Mouse (Mus musculus) frontal cortex, adult (tissue): Measurements from ENCODE around the gene Gm49403.
"Not testable (repeated sequence)": the region's sequence is repeated elsewhere in the genome, so short reads cannot be mapped to it uniquely, and the experiment has no call there.

Experiments used
- ATAC-seq: cut with Nextera tagmentation; 2 replicates; pipeline ENCODE4 v1.9.2; 2017; ENCODE audit warnings: mild to moderate bottlenecking, moderate library complexity, mixed read lengths; ENCODE audit not compliant: low TSS enrichment

The Gm49403 gene

GRCm38 (mm10) chr19:8883616-8884015 lies at the start of gene Gm49403, which contains the start of gene Lbhd1:
Gene Gm49403 (plus strand): TSS chr19:8883930.
Gene Lbhd1 (plus strand): TSS chr19:8883732.
- no peak for ATAC-seq

GRCm38 (mm10) chr19:8836327-8836726 lies 47.4 kb upstream of the Gm49403 start:
- ATAC-seq, result not testable (repeated sequence)

GRCm38 (mm10) chr19:8837251-8837791 lies 46.4 kb upstream of the Gm49403 start, which contains the start of gene Bscl2:
Gene Bscl2 (plus strand): TSS chr19:8837467.
- peak; percentile 47 for ATAC-seq

GRCm38 (mm10) chr19:8838041-8838730 lies 45.5 kb upstream of the Gm49403 start:
- no peak for ATAC-seq

GRCm38 (mm10) chr19:8839103-8839907 lies 44.4 kb upstream of the Gm49403 start, which contains the start of gene Gng3:
Gene Gng3 (minus strand): TSS chr19:8839194.
- ATAC-seq, result peak; percentile 70

GRCm38 (mm10) chr19:8839908-8840791 lies 43.6 kb upstream of the Gm49403 start:
- ATAC-seq, result peak; percentile 44

GRCm38 (mm10) chr19:8841012-8841411 lies 42.7 kb upstream of the Gm49403 start:
- ATAC-seq, result no peak

- no peak for ATAC-seq
Observed at GRCm38 (mm10) chr19:8842961-8843360, 40.8 kb upstream of the Gm49403 start.

GRCm38 (mm10) chr19:8844371-8845129 lies 39.2 kb upstream of the Gm49403 start:
- no peak for ATAC-seq

GRCm38 (mm10) chr19:8848356-8848755 lies 35.4 kb upstream of the Gm49403 start:
- ATAC-seq, result no peak

GRCm38 (mm10) chr19:8850402-8850901 lies 33.3 kb upstream of the Gm49403 start, which contains the start of gene Lrrn4cl:
Gene Lrrn4cl (plus strand): TSS chr19:8850768.
- ATAC-seq, result no peak

- ATAC-seq, result no peak
Observed at GRCm38 (mm10) chr19:8851639-8852038, 32.1 kb upstream of the Gm49403 start.

- ATAC-seq, result peak; percentile 79
Observed at GRCm38 (mm10) chr19:8852236-8852928, 31.3 kb upstream of the Gm49403 start.

GRCm38 (mm10) chr19:8853117-8853516 lies 30.6 kb upstream of the Gm49403 start:
- ATAC-seq, result peak; percentile 47

- ATAC-seq, result no peak
Observed at GRCm38 (mm10) chr19:8857689-8858088, 26.0 kb upstream of the Gm49403 start.

GRCm38 (mm10) chr19:8859018-8859417 lies 24.7 kb upstream of the Gm49403 start:
- 0 out of 2 replicates have a peak, but pooled peaks have one; percentile 55 for ATAC-seq

GRCm38 (mm10) chr19:8864265-8864664 lies 19.5 kb upstream of the Gm49403 start:
- ATAC-seq, result peak; percentile 90

GRCm38 (mm10) chr19:8870381-8870780 lies 13.3 kb upstream of the Gm49403 start:
- not testable (repeated sequence) for ATAC-seq

- peak; percentile 9; the same call in 1 of the 2 replicates for ATAC-seq
Observed at GRCm38 (mm10) chr19:8870838-8871237, 12.9 kb upstream of the Gm49403 start.
